Mouse (Mus musculus) neural tube, embryonic 12.5 days (tissue): ENCODE measurements around the gene Nr3c2. TPM values are rescaled to one million over a fixed set of nuclear protein-coding genes. Genes with fewer than 3 reads are reported as not detected.

Source experiments
- ATAC-seq: fragments of 200-750 bp; cut with Nextera tagmentation; 2 replicates; pipeline ENCODE4 v1.8.0; 2017; ENCODE audit warnings: low read depth, mild to moderate bottlenecking, moderate TSS enrichment, moderate library complexity; ENCODE audit not compliant: low FRiP score
- H3K27ac ChIP-seq: fragments of 300-500 bp; sonication (generic); 2 replicates; pipeline ENCODE4 v1.5.1; 2016
- H3K27me3 ChIP-seq: fragments of 300-500 bp; sonication (generic); replicated peaks from 2 replicates; pipeline ENCODE4 v1.6.1; 2016; ENCODE audit warnings: mild to moderate bottlenecking
- H3K36me3 ChIP-seq: fragments of 300-500 bp; sonication (generic); 2 replicates; pipeline ENCODE4 v1.6.1; 2016; ENCODE audit warnings: mild to moderate bottlenecking
- H3K4me1 ChIP-seq: fragments of 300-500 bp; sonication (generic); 2 replicates; pipeline ENCODE4 v1.6.1; 2016
- H3K4me2 ChIP-seq: fragments of 300-500 bp; sonication (generic); replicated peaks from 2 replicates; pipeline ENCODE4 v1.6.1; 2016; ENCODE audit warnings: mild to moderate bottlenecking
- H3K4me3 ChIP-seq: fragments of 300-500 bp; sonication (generic); 2 replicates; pipeline ENCODE4 v1.5.1; 2016
- H3K9ac ChIP-seq: fragments of 300-500 bp; sonication (generic); 2 replicates; pipeline ENCODE4 v1.6.1; 2016; ENCODE audit warnings: mild to moderate bottlenecking
- H3K9me3 ChIP-seq: fragments of 300-500 bp; sonication (generic); 2 replicates; pipeline ENCODE4 v1.6.1; 2016; ENCODE audit warnings: mild to moderate bottlenecking
- WGBS: fragments of 180-500 bp; shearing (Covaris S2); methylation state at CpG from one replicate; pipeline ENCODE4 v1.1.7; 2016; 5-methylcytosine and 5-hydroxymethylcytosine counted together
- polyA plus RNA-seq: library from polyadenylated mRNA; unstranded; fragments of >200 nt; fragmentation: Nextera tagmentation; extraction: Ambion mirVana; gene quantifications from 2 replicates; pipeline ENCODE4 v1.2.1, GENCODE M21; 2016

Nr3c2 gene
- polyA plus RNA-seq, 1 experiment from 2014 or later, result 2.0 TPM

DNA sequence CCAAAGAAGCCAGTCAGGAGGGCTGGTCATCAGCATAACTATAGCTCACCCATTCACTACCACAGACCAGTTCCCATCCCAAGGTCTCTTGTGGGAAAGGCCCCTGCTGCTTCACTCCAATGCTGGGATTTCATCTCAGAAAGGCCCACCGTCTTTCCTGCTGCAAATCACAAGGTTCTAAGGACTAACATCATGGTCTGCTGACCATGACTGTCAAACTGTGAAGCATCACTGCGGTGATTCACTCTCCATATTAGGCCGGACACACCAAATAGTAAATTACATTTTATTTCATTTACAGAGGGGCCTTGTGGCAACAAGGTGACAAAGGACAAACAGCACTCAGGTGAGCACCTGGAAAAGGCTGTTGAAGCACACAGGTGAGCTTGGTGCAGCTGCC, 350.9 kb downstream of the Nr3c2 start:
- H3K4me1 ChIP-seq, result no peaks in the 10 kb centered on the region
- H3K4me3 ChIP-seq, result no peak overlapping the region
- WGBS, result 89% methylated on average over 3 of the region's 3 CpGs
- ATAC-seq, result no peak
- no peak overlapping the region for H3K4me2 ChIP-seq
- no peaks in the 10 kb centered on the region for H3K27me3 ChIP-seq
- no peak overlapping the region for H3K9ac ChIP-seq
- no peaks in the 10 kb centered on the region for H3K36me3 ChIP-seq
- no peaks in the 10 kb centered on the region for H3K9me3 ChIP-seq
- H3K27ac ChIP-seq, result no peak overlapping the region

- Histone ChIP-seq H3K4me3 (no peak overlapping the region), H3K9me3 (no peaks in the 10 kb centered on the region), H3K4me1 (no peaks in the 10 kb centered on the region), H3K9ac (no peak overlapping the region), H3K36me3 (no peaks in the 10 kb centered on the region), H3K4me2 (no peak overlapping the region), H3K27me3 (no peaks in the 10 kb centered on the region), H3K27ac (no peak overlapping the region)
- 94% methylated on average over 5 of the region's 5 CpGs for WGBS
- ATAC-seq, result no peak
Measured at GRCm38 (mm10) chr8:77251134-77251533, 351.9 kb downstream of the Nr3c2 start.

DNA sequence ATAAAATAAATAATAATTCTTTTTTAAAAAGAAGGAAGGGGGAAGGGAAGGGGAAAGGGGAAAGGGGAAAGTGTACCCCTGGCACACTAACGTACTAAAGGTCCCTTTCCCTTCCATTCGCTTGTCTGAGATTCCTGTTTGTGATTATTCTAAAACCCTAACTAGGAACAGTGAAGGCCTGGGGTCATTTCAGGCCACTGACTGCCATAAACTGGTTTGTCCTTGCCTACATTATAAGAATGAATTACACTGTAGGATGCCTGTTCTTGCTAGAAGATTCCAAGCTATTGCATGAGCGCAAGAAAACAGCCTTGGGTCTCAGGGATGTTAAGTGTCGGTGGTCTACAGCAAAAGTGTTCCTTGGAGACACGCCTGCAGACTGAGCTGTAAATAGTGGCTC, 355.2 kb downstream of the Nr3c2 start:
- no peaks in the 10 kb centered on the region for H3K36me3 ChIP-seq
- 68% methylated on average over 5 of the region's 5 CpGs for WGBS
- H3K4me1 ChIP-seq, result no peaks in the 10 kb centered on the region
- H3K9ac ChIP-seq, result no peak overlapping the region
- no peak for ATAC-seq
- no peak overlapping the region for H3K4me2 ChIP-seq
- H3K27me3 ChIP-seq, result no peaks in the 10 kb centered on the region
- no peak overlapping the region for H3K4me3 ChIP-seq
- H3K27ac ChIP-seq, result no peak overlapping the region
- no peaks in the 10 kb centered on the region for H3K9me3 ChIP-seq

DNA sequence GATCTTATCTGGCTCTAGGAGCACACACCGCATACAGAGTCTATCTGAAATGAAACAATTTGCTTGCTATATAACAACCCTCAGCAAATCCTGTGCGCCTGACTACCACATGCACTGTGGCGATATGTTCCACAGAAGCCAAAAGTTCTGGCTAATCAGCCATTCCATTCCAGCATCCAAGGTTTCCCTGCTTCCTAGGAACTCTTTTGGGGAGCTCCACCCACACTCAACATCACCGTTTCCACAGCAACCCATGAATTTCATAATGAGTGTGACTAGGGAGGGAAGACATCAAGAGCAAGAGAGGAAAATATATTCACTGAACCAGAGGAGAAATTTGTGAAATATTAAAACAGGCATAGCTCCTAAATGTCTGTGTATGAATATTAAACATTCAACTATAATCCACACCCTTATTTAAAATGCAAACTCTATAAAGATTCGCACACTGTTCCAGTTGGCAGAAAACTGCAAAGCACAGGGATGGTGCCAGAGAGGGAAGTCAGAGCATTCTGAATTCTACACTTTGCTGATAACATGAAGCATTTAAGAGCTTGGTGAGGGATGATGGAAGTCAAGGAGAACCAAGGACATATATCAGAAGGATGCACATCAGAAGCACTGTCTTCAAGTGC, 357.3 kb downstream of the Nr3c2 start:
- H3K9ac ChIP-seq, result no peak overlapping the region
- no peak for ATAC-seq
- H3K4me3 ChIP-seq, result no peak overlapping the region
- no peak overlapping the region for H3K27ac ChIP-seq
- H3K9me3 ChIP-seq, result no peaks in the 10 kb centered on the region
- H3K4me1 ChIP-seq, result no peaks in the 10 kb centered on the region
- no peak overlapping the region for H3K4me2 ChIP-seq
- no peaks in the 10 kb centered on the region for H3K27me3 ChIP-seq
- WGBS, result 95% methylated on average over 5 of the region's 5 CpGs
- H3K36me3 ChIP-seq, result no peaks in the 10 kb centered on the region

DNA sequence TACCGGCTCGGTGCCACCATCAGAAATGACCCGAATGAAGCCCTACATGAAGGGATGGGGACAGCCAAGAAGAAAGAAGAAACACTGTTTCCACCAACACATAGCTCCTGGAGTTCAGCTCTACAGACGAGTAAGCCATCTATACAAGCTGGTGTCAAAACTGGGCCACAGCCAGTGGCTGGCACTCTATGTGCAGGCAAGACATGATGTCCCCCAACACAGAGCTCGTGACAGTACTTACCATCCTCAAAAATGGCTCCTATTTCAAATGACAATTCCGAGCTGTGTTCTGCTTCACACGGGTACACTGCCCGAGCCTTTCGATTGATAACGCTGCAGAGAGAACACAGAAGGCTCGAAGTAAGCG, 357.8 kb downstream of the Nr3c2 start:
- Histone ChIP-seq H3K4me3 (no peak overlapping the region), H3K4me2 (no peak overlapping the region), H3K4me1 (no peaks in the 10 kb centered on the region), H3K36me3 (no peaks in the 10 kb centered on the region), H3K27me3 (no peaks in the 10 kb centered on the region), H3K27ac (no peak overlapping the region), H3K9me3 (no peaks in the 10 kb centered on the region), H3K9ac (no peak overlapping the region)
- WGBS, result 92% methylated on average over 12 of the region's 12 CpGs
- no peak for ATAC-seq

GRCm38 (mm10) chr8:77261215-77261614, 362.0 kb downstream of the Nr3c2 start:
- Histone ChIP-seq H3K9ac (no peak overlapping the region), H3K4me2 (no peak overlapping the region), H3K27ac (no peak overlapping the region), H3K9me3 (no peaks in the 10 kb centered on the region), H3K4me3 (no peak overlapping the region), H3K27me3 (no peaks in the 10 kb centered on the region), H3K4me1 (no peaks in the 10 kb centered on the region), H3K36me3 (no peaks in the 10 kb centered on the region)
- 91% methylated on average over 6 of the region's 6 CpGs for WGBS
- ATAC-seq, result no peak

GRCm38 (mm10) chr8:77262216-77263009, 363.2 kb downstream of the Nr3c2 start:
- WGBS, result 82% methylated on average over 12 of the region's 12 CpGs
- no peak overlapping the region for H3K4me3 ChIP-seq
- no peaks in the 10 kb centered on the region for H3K4me1 ChIP-seq
- H3K27ac ChIP-seq, result no peak overlapping the region
- H3K27me3 ChIP-seq, result no peaks in the 10 kb centered on the region
- H3K9ac ChIP-seq, result no peak overlapping the region
- no peak overlapping the region for H3K4me2 ChIP-seq
- no peaks in the 10 kb centered on the region for H3K36me3 ChIP-seq
- no peaks in the 10 kb centered on the region for H3K9me3 ChIP-seq
- no peak for ATAC-seq

GRCm38 (mm10) chr8:77267941-77268405, 368.7 kb downstream of the Nr3c2 start:
- no peak overlapping the region for H3K4me2 ChIP-seq
- no peak overlapping the region for H3K4me3 ChIP-seq
- no peaks in the 10 kb centered on the region for H3K36me3 ChIP-seq
- ATAC-seq, result no peak
- 59% methylated on average over 1 of the region's 1 CpGs for WGBS
- no peaks in the 10 kb centered on the region for H3K27me3 ChIP-seq
- no peaks in the 10 kb centered on the region; the same call in 1 of the 2 replicates for H3K9me3 ChIP-seq
- no peaks in the 10 kb centered on the region for H3K4me1 ChIP-seq
- H3K9ac ChIP-seq, result no peak overlapping the region
- H3K27ac ChIP-seq, result no peak overlapping the region

- no peak overlapping the region for H3K4me3 ChIP-seq
- 93% methylated on average over 6 of the region's 6 CpGs for WGBS
- H3K4me2 ChIP-seq, result no peak overlapping the region
- ATAC-seq, result no peak
- H3K9ac ChIP-seq, result no peak overlapping the region
- no peaks in the 10 kb centered on the region for H3K27me3 ChIP-seq
- no peak overlapping the region for H3K27ac ChIP-seq
- no peaks in the 10 kb centered on the region; the same call in 1 of the 2 replicates for H3K9me3 ChIP-seq
- no peaks in the 10 kb centered on the region for H3K4me1 ChIP-seq
- H3K36me3 ChIP-seq, result no peaks in the 10 kb centered on the region
Measured at GRCm38 (mm10) chr8:77272136-77272535, 372.9 kb downstream of the Nr3c2 start.

DNA sequence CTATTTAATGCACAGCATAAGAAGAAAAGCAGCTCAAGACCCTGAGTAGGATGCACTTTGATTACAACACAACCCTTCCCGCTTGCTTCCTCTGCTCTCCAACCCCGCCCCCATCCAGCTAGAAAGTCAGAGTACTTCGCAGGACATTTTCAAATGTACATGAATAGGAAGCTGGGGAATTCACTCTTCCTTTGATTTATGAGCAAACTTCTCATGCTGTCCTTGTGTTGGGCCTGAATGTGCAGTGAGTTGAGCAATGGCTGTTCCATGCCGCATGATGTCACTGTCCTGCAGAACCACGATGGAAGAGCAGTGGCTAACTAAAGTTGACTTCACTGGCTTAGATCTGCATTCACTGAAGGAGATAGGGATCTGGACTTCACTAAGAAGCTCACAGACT, 376.3 kb downstream of the Nr3c2 start:
- no peaks in the 10 kb centered on the region for H3K4me1 ChIP-seq
- 92% methylated on average over 5 of the region's 5 CpGs for WGBS
- H3K27me3 ChIP-seq, result no peaks in the 10 kb centered on the region
- no peaks in the 10 kb centered on the region for H3K36me3 ChIP-seq
- no peak overlapping the region for H3K27ac ChIP-seq
- H3K9ac ChIP-seq, result no peak overlapping the region
- ATAC-seq, result no peak
- no peak overlapping the region for H3K4me3 ChIP-seq
- no peaks in the 10 kb centered on the region for H3K9me3 ChIP-seq
- no peak overlapping the region for H3K4me2 ChIP-seq

- no peaks in the 10 kb centered on the region for H3K36me3 ChIP-seq
- H3K9ac ChIP-seq, result no peak overlapping the region
- H3K4me2 ChIP-seq, result no peak overlapping the region
- H3K27me3 ChIP-seq, result no peaks in the 10 kb centered on the region
- 92% methylated on average over 10 of the region's 10 CpGs for WGBS
- no peaks in the 10 kb centered on the region for H3K4me1 ChIP-seq
- H3K4me3 ChIP-seq, result no peak overlapping the region
- no peaks in the 10 kb centered on the region for H3K9me3 ChIP-seq
- no peak for ATAC-seq
- H3K27ac ChIP-seq, result no peak overlapping the region
Measured at GRCm38 (mm10) chr8:77276827-77277226, 377.6 kb downstream of the Nr3c2 start.

DNA sequence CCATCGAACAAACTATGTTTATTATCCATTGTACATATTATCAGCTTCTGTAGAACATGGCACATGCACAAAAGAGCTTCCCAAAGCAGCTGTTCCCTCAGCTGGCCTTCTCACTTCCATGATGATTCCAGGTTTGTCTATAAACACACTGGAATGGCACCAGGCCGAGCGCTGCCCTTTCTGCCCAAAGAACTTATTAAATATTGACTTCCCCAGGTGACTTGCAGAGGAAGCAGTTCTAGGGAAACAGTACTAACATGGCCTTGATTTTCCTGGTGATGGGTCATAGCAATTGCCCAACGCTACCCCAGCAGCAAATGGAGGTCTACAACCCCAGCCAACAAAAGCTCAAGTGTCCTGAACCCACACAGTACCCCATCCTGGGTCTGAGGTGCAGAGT, 379.0 kb downstream of the Nr3c2 start:
- WGBS, result 94% methylated on average over 4 of the region's 4 CpGs

DNA sequence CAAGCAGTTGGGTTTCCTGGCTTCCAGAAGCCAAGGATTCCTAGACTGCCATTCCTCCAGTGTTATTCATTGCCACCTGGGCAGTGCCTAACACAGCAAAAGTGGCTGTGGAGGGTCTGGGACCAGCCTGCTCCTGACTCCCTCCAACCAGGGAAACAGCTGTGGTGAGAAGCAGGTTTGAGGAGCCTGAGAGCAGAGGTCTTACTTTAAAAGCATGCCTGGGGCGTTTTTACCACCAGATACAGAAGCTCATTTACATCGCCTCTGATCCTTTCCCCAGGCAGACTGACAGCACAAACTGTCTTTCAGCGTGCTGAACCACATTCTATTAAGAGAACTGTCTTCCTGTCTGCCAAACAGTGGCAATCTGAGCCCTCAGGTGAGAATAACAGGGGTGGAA, 380.7 kb downstream of the Nr3c2 start:
- H3K4me3 ChIP-seq, result no peak overlapping the region
- ATAC-seq, result no peak
- no peak overlapping the region for H3K9ac ChIP-seq
- H3K4me2 ChIP-seq, result no peak overlapping the region
- no peaks in the 10 kb centered on the region for H3K36me3 ChIP-seq
- 60% methylated on average over 3 of the region's 3 CpGs for WGBS
- no peaks in the 10 kb centered on the region for H3K9me3 ChIP-seq
- H3K4me1 ChIP-seq, result no peaks in the 10 kb centered on the region
- H3K27ac ChIP-seq, result no peak overlapping the region
- no peaks in the 10 kb centered on the region for H3K27me3 ChIP-seq

More for the DNA sequence above, 379.0 kb downstream of the Nr3c2 start:
- Histone ChIP-seq H3K27me3 (no peaks in the 10 kb centered on the region), H3K36me3 (no peaks in the 10 kb centered on the region), H3K9ac (no peak overlapping the region), H3K4me2 (no peak overlapping the region), H3K4me1 (no peaks in the 10 kb centered on the region), H3K27ac (no peak overlapping the region), H3K4me3 (no peak overlapping the region), H3K9me3 (no peaks in the 10 kb centered on the region)
- no peak for ATAC-seq
